8 mouse cellular contexts compared by ENCODE assay signal in the genomic region with DNA sequence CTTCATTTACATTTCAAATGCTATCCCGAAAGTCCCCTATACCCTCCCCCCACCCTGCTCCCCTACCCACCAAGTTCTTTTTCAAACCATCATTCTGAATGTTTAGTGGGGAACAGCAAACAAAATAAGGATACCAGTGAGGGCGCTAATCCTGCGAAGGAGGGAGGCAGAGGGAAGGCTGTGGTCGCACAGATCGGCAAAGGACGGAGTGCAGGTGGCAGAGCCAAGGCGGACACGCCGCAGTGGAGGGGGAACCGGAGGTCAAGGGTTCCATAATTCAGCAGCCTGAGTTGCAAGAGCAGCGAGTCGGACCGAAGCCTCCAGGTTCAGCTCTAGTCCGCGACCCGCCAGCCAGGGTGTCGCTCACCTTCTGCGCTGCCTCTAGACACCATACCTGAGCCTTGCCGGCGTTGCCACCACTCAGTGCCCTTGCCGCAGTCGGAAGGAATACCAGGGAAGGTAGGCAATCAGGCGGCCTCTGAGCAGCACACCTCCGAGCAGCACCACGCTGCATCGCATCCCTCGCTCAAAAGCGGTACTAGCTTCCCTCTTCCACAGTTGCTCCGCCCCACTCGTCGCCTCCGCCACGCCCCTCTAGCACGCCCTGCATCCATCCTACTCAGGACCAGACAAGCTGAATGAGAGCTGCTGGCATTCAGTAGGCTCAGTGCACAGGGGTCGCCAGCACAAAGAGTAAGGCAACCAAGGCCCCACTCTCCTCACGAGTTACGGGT.
A peak's percentile ranks its signal among the peaks of the same experiment; 100 is the strongest.
DNase-seq lines count a peak whose midpoint lies in the region; ATAC-seq and TF ChIP-seq lines count a peak whose summit lies in the region.

No protein-coding gene starts in this region.

- peaks cover 7% of the 10 kb centered on the region for H3K9me3 ChIP-seq in G1E (replicated peaks)
- H3K9me3 ChIP-seq in liver, embryonic 13.5 days (replicated peaks): no peaks in the 10 kb centered on the region
- no peaks in the 10 kb centered on the region for H3K9me3 ChIP-seq in stomach, embryonic 14.5 days (ENCODE audit: control insufficient read depth, low read depth, low read length)

- TF ChIP-seq POLR2A in embryonic fibroblast, embryonic 13.5 days (IDR thresholded peaks at IDR 0.05; ENCODE audit: low read depth, low read length): no peak

- peak overlapping the region; percentile 5; the same call in 1 of the 2 replicates for H3K4me3 ChIP-seq in G1E (ENCODE audit: low read depth, low read length)
- 0 out of 2 replicates have a peak overlapping the region, but pooled peaks have one; percentile 17 for H3K4me3 ChIP-seq in embryonic fibroblast, embryonic 13.5 days (ENCODE audit: insufficient read depth, low read length)
- no peak overlapping the region for H3K4me3 ChIP-seq in liver, embryonic 13.5 days (replicated peaks)
- H3K4me3 ChIP-seq in stomach, embryonic 14.5 days (ENCODE audit: low read depth, low read length): peak overlapping the region; percentile 31

- H3K36me3 ChIP-seq in G1E (replicated peaks): no peaks in the 10 kb centered on the region
- H3K36me3 ChIP-seq in liver, embryonic 13.5 days: no peaks in the 10 kb centered on the region
- H3K36me3 ChIP-seq in stomach, embryonic 14.5 days (ENCODE audit: control insufficient read depth, insufficient read depth, low read length): no peaks in the 10 kb centered on the region

- no peaks in the 10 kb centered on the region for H3K27me3 ChIP-seq in G1E (ENCODE audit: insufficient read depth, low read length)
- peaks cover 6% of the 10 kb centered on the region; the same call in 1 of the 2 replicates for H3K27me3 ChIP-seq in liver, embryonic 13.5 days
- no peaks in the 10 kb centered on the region for H3K27me3 ChIP-seq in stomach, embryonic 14.5 days (ENCODE audit: control insufficient read depth, insufficient read depth, low read length)

- H3K4me1 ChIP-seq in G1E (ENCODE audit: insufficient read depth, low read depth, low read length): no peaks in the 10 kb centered on the region; the same call in 1 of the 2 replicates
- no peaks in the 10 kb centered on the region for H3K4me1 ChIP-seq in embryonic fibroblast, embryonic 13.5 days (ENCODE audit: control insufficient read depth, insufficient read depth, low read length)
- H3K4me1 ChIP-seq in liver, embryonic 13.5 days (replicated peaks): no peaks in the 10 kb centered on the region
- no peaks in the 10 kb centered on the region for H3K4me1 ChIP-seq in stomach, embryonic 14.5 days (ENCODE audit: control insufficient read depth, insufficient read depth, low read length)

- 7% methylated on average over 37 of the region's 37 CpGs for WGBS in liver, embryonic 13.5 days (ENCODE audit: insufficient replicate concordance)
- WGBS in stomach, embryonic 14.5 days: 4% methylated on average over 37 of the region's 37 CpGs

- 0 out of 2 replicates have a peak overlapping the region, but pooled peaks have one; percentile 6 for H3K4me2 ChIP-seq in liver, embryonic 13.5 days
- peak overlapping the region; percentile 54 for H3K4me2 ChIP-seq in stomach, embryonic 14.5 days (replicated peaks; ENCODE audit: low read depth, low read length)

- no peak for ATAC-seq in G1E (ENCODE audit: extremely low read depth, insufficient number of reproducible peaks, low FRiP score, poor library complexity, severe bottlenecking)
- ATAC-seq in liver, embryonic 13.5 days (ENCODE audit: low read depth): no peak
- peak; percentile 76; the same call in 1 of the 2 replicates for ATAC-seq in stomach, embryonic 14.5 days (ENCODE audit: insufficient number of reproducible peaks, insufficient read depth, low FRiP score, low read depth)
- no peak for ATAC-seq in erythroblast, adult 5-6 weeks (replicated peaks; ENCODE audit: low FRiP score, poor library complexity, severe bottlenecking)

- H3K27ac ChIP-seq in embryonic fibroblast, embryonic 13.5 days (ENCODE audit: insufficient read depth, low read length): no peak overlapping the region
- no peak overlapping the region for H3K27ac ChIP-seq in liver, embryonic 13.5 days
- H3K27ac ChIP-seq in stomach, embryonic 14.5 days (ENCODE audit: low read length): no peak overlapping the region

- DNase-seq in adrenal gland, postnatal 14 days: peak; percentile 7
- DNase-seq in adrenal gland, postnatal 4 days (ENCODE audit: low spot score in 2 of 2): no peak
- no peak for DNase-seq in G1E (ENCODE audit: low spot score)
- DNase-seq in layer of hippocampus, adult 11-12 months (ENCODE audit: low spot score): peak; percentile 28
- DNase-seq in liver, embryonic 13.5 days: no peak

- no peak overlapping the region for H3K9ac ChIP-seq in liver, embryonic 13.5 days
- no peak overlapping the region for H3K9ac ChIP-seq in stomach, embryonic 14.5 days (replicated peaks; ENCODE audit: low read depth, low read length)

- no peak for TF ChIP-seq CTCF in G1E (IDR thresholded peaks at IDR 0.05; ENCODE audit: low read depth, low read length)
- no peak for TF ChIP-seq CTCF in embryonic fibroblast, embryonic 13.5 days (IDR thresholded peaks at IDR 0.05; ENCODE audit: borderline replicate concordance, insufficient read depth, low read length)

Comparison
In these comparisons a context has a peak if more than half of its experiments do, and no peak if none do; other contexts are left out.
1. DNase-seq: peak in adrenal gland, postnatal 14 days (single experiment) and layer of hippocampus, adult 11-12 months (single experiment); none in adrenal gland, postnatal 4 days (0 of 2), G1E (single experiment) and liver, embryonic 13.5 days (single experiment).